Mouse (Mus musculus) C2C12 (cell line): Measurements from ENCODE around the gene Nufip2. TPM values are rescaled to one million over a fixed set of nuclear protein-coding genes. Genes with fewer than 3 reads are reported as not detected.

ENCODE experiments used
- H3K27me3 ChIP-seq: one replicate; pipeline ENCODE4 v1.6.1; 2011; ENCODE audit not compliant: control insufficient read depth, insufficient read depth, insufficient read length
- H3K36me3 ChIP-seq: one replicate; pipeline ENCODE4 v1.6.1; 2011; ENCODE audit not compliant: control insufficient read depth, insufficient read depth
- H3K4me3 ChIP-seq: one replicate; pipeline ENCODE4 v1.5.1; 2011; ENCODE audit warnings: mild to moderate bottlenecking, control low read depth; ENCODE audit not compliant: poor library complexity, insufficient read depth, severe bottlenecking
- H3K79me2 ChIP-seq: one replicate; pipeline ENCODE4 v1.6.1; 2011; ENCODE audit not compliant: control insufficient read depth, insufficient read depth
- H3K79me3 ChIP-seq: one replicate; pipeline ENCODE4 v1.6.1; 2011; ENCODE audit warnings: low read depth, control low read depth
- H3ac ChIP-seq: one replicate; pipeline ENCODE3; 2011; ENCODE audit warnings: low read depth; ENCODE audit not compliant: control insufficient read depth, insufficient read length
- CEBPB ChIP-seq: IDR thresholded peaks from one replicate; pipeline ENCODE4 v1.6.1; 2011; ENCODE audit warnings: low read depth, mild to moderate bottlenecking, control low read depth, moderate library complexity
- CTCF ChIP-seq: IDR thresholded peaks from one replicate; pipeline ENCODE4 v1.5.1; 2011; ENCODE audit not compliant: control insufficient read depth, insufficient read depth, insufficient read length
- FOSL1 ChIP-seq: IDR thresholded peaks from one replicate; pipeline ENCODE4 v1.8.0; 2011; ENCODE audit warnings: mild to moderate bottlenecking, low read length; ENCODE audit not compliant: poor library complexity, insufficient read depth, severe bottlenecking
- MAX ChIP-seq: IDR thresholded peaks from one replicate; pipeline ENCODE4 v1.6.1; 2011; ENCODE audit warnings: mild to moderate bottlenecking, control low read depth
- MYOD1 ChIP-seq: IDR thresholded peaks from one replicate; pipeline ENCODE4 v1.6.1; 2011; ENCODE audit warnings: low read depth; ENCODE audit not compliant: control insufficient read depth, insufficient read length
- MYOG ChIP-seq: IDR thresholded peaks from one replicate; pipeline ENCODE4 v1.6.1; 2011; ENCODE audit not compliant: control insufficient read depth, insufficient read length; ENCODE audit errors: extremely low read depth
- USF1 ChIP-seq: IDR thresholded peaks from one replicate; pipeline ENCODE4 v1.6.1; 2011; ENCODE audit warnings: low read depth, mild to moderate bottlenecking, control low read depth, moderate library complexity
- polyA plus RNA-seq: library from polyadenylated mRNA; unstranded; fragments of >200 nt; fragmentation: generic; extraction: Trizol; gene quantifications from one replicate; pipeline ENCODE4 v1.2.1, GENCODE M21; 2012; ENCODE audit warnings: missing spikeins

Gene Nufip2
- polyA plus RNA-seq, 1 experiment: 12.0 TPM

DNA sequence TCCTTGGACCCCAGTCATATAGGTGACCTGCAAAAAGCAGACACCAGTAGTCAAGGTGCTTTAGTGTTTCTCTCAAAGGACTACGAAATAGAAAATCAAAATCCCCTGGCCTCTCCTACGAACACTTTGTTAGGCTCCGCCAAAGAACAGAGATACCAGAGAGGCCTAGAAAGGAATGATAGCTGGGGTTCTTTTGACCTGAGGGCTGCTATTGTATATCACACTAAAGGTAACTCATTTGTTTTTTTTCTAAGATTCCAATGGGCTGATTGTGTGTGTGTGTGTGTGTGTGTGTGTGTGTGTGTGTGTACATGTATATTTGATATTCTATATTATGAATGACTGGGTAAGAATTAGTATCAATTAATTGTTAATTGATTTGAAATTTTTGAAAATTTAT is 7.1 kb downstream of the Nufip2 start:
- TF ChIP-seq FOSL1 (no peak), USF1 (no peak), MYOG (no peak), MYOD1 (no peak), CTCF (no peak), MAX (no peak)
- Histone ChIP-seq H3K4me3 (no peak overlapping the region), H3K27me3 (no peaks in the 10 kb centered on the region), H3K36me3 (peaks cover 95% of the 10 kb centered on the region), H3K79me3 (peaks cover 96% of the 10 kb centered on the region), H3K79me2 (peaks cover 100% of the 10 kb centered on the region), H3ac (no peak overlapping the region)

DNA sequence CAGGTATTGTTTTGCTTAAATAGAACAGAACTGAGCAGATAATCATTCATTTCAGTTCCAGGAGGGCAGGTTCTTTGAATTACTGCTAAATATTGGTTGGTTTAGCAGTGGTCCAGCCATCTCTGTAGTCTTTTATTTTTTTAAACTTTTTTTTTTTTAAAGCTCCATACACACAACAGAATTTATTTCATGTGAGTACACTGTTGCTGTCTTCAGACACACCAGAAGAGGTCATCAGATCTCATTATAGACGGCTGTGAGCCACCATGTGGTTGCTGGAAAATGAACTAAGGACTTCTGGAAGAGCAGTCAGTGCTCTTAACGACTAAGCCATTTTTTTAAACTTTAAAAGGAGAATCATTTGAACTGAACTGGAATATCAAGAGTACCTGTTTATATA is 11.3 kb downstream of the Nufip2 start:
- peaks cover 100% of the 10 kb centered on the region for H3K79me2 ChIP-seq
- TF ChIP-seq CEBPB (no peak), MYOD1 (no peak), MAX (no peak), CTCF (no peak), USF1 (no peak), MYOG (no peak), FOSL1 (no peak)

DNA sequence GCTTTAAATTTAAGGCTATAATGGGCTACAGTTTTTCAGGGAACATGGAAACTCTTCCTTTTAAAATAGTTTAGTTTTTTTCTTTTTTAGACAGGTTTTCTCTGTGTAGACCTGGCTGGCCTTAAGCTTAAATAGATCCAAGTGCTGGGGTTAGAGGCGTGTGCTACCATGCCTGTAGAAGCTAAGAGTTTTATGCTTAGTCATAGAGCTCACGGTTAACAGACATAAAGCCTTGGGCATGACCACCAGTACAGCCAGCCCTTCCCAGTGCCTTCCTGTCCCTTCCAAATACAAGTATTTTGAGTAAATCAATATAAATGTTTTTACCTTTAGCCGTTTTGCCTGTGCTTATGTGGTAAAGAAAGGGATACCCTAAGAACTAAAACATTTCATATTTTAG is 20.0 kb downstream of the Nufip2 start:
- TF ChIP-seq MYOD1 (no peak), CTCF (no peak), CEBPB (no peak), FOSL1 (no peak), MAX (no peak), MYOG (no peak)
- no peaks in the 10 kb centered on the region for H3K27me3 ChIP-seq
- no peak overlapping the region for H3ac ChIP-seq
- H3K79me2 ChIP-seq: peaks cover 100% of the 10 kb centered on the region
- no peak overlapping the region for H3K4me3 ChIP-seq
- H3K79me3 ChIP-seq: peaks cover 86% of the 10 kb centered on the region
- H3K36me3 ChIP-seq: peaks cover 94% of the 10 kb centered on the region

More for the DNA sequence above, 11.3 kb downstream of the Nufip2 start:
- H3K4me3 ChIP-seq: no peak overlapping the region
- peaks cover 96% of the 10 kb centered on the region for H3K79me3 ChIP-seq
- H3K27me3 ChIP-seq: no peaks in the 10 kb centered on the region
- no peak overlapping the region for H3ac ChIP-seq
- peaks cover 97% of the 10 kb centered on the region for H3K36me3 ChIP-seq

DNA sequence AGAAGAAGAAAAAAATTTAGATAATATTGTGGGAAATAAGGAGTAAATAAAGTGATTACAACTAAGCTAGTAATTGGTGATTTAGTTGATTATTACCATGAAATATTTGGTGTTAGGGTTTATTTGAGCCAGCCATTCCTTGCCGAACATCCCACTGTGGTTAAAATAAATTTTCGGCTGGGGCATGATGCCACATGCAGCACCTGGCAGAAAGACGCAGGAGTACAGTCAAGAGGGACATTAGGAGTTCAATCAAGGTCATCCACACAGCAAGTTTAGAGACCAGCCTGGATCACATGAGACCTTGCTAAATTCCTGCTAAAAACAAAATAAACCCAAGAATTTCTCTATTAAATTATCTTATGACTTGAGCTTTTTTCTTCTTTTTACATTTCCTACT is 23.1 kb downstream of the Nufip2 start:
- Histone ChIP-seq H3K4me3 (no peak overlapping the region), H3K79me2 (peaks cover 100% of the 10 kb centered on the region), H3K36me3 (peaks cover 94% of the 10 kb centered on the region), H3K79me3 (peaks cover 73% of the 10 kb centered on the region), H3K27me3 (no peaks in the 10 kb centered on the region), H3ac (no peak overlapping the region)
- TF ChIP-seq MYOD1 (no peak), CTCF (no peak), MAX (no peak), CEBPB (no peak), MYOG (no peak), USF1 (no peak), FOSL1 (no peak)

DNA sequence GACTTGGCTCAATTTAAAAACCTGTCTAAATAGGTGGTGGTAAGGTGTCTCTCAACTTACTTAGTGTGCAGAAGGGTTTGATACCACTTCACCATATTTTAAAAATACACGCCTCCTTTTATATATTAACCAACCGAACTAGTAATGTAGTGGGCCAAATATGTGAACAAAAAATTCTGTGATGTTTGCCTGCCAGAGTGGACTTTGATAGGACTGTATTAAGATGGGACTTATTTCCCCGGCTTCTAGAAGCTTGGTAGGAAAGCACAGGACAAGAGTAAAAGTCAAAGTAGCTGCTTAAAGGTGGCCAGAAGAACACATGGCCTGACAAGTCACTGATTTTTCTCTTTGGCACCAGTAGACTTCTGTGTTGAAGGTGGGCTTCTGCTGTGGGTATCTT is 27.8 kb downstream of the Nufip2 start:
- Histone ChIP-seq H3K36me3 (peaks cover 94% of the 10 kb centered on the region), H3ac (no peak overlapping the region)

DNA sequence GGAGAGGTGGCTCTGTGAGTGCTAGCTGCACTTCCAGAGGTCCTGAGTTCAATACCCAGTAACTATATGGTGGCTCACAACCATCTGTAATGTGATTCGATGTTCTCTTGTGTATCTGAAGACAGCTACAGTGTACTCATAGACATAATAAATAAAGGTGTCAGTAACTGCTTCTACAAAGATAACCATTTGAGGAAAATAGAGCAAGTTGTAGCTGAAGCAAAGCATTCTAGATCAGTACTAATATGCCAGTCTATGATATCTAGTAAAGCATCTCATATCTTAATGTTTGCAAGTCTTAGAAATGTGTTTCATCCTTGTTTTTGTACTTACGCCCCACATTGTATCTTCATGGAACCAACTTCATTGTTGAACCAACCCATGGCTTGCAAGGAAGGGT is 33.1 kb downstream of the Nufip2 start:
- TF ChIP-seq MYOG (no peak), MYOD1 (no peak), USF1 (no peak), CTCF (no peak), CEBPB (no peak), FOSL1 (no peak), MAX (no peak)
- H3K36me3 ChIP-seq: peaks cover 48% of the 10 kb centered on the region
- peaks cover 20% of the 10 kb centered on the region for H3K79me2 ChIP-seq
- no peaks in the 10 kb centered on the region for H3K79me3 ChIP-seq
- no peaks in the 10 kb centered on the region for H3K27me3 ChIP-seq
- H3K4me3 ChIP-seq: no peak overlapping the region
- H3ac ChIP-seq: no peak overlapping the region

More for the DNA sequence above, 27.8 kb downstream of the Nufip2 start:
- peaks cover 73% of the 10 kb centered on the region for H3K79me2 ChIP-seq
- no peaks in the 10 kb centered on the region for H3K27me3 ChIP-seq
- peaks cover 31% of the 10 kb centered on the region for H3K79me3 ChIP-seq
- no peak overlapping the region for H3K4me3 ChIP-seq
- TF ChIP-seq FOSL1 (no peak), CEBPB (no peak), CTCF (no peak), USF1 (no peak), MYOD1 (no peak), MAX (no peak), MYOG (no peak)
